In genomic region chr15:77225274-77225673, GRCm38 (mm10) we compare ENCODE assay signal across 8 mouse cellular contexts.
DNase-seq lines count a peak whose midpoint lies in the region; ATAC-seq and TF ChIP-seq lines count a peak whose summit lies in the region.

No protein-coding gene starts in this region.

- TF ChIP-seq POLR2A in lung, adult 2 months (IDR thresholded peaks at IDR 0.05; ENCODE audit: borderline replicate concordance, extremely low read depth, low read depth, low read length): no peak

- no peak overlapping the region for H3K4me2 ChIP-seq in neural tube, embryonic 15.5 days
- no peak overlapping the region for H3K4me2 ChIP-seq in embryonic facial prominence, embryonic 13.5 days

- no peak overlapping the region for H3K27ac ChIP-seq in neural tube, embryonic 15.5 days (replicated peaks)
- 0 out of 2 replicates have a peak overlapping the region, but pooled peaks have one; percentile 48 for H3K27ac ChIP-seq in embryonic facial prominence, embryonic 13.5 days

- ATAC-seq in cerebellum, adult (ENCODE audit: insufficient number of reproducible peaks, low FRiP score, low TSS enrichment): no peak
- no peak for ATAC-seq in neural tube, embryonic 15.5 days (ENCODE audit: low FRiP score)
- ATAC-seq in embryonic facial prominence, embryonic 13.5 days (ENCODE audit: insufficient number of reproducible peaks, insufficient read depth, low FRiP score, low TSS enrichment, low read depth): no peak

- no peak overlapping the region for H3K9ac ChIP-seq in neural tube, embryonic 15.5 days (replicated peaks)
- no peak overlapping the region for H3K9ac ChIP-seq in embryonic facial prominence, embryonic 13.5 days

- no peaks in the 10 kb centered on the region for H3K9me3 ChIP-seq in neural tube, embryonic 15.5 days (replicated peaks)
- H3K9me3 ChIP-seq in embryonic facial prominence, embryonic 13.5 days: no peaks in the 10 kb centered on the region

- TF ChIP-seq CTCF in lung, adult 2 months (IDR thresholded peaks at IDR 0.05; ENCODE audit: insufficient read depth, low read length): peak; percentile 64

- DNase-seq in cerebellum, adult 18-20 months: peak; percentile 41 to 52
- DNase-seq in neural tube, embryonic 10.5 days (ENCODE audit: extremely low spot score, low spot score): peak; percentile 35
- DNase-seq in lung, adult 2 months: no peak
- no peak for DNase-seq in frontal cortex, postnatal 10 days (ENCODE audit: low spot score in 2 of 2)
- DNase-seq in left cerebral cortex, adult 11 months (ENCODE audit: low spot score): no peak

- no peaks in the 10 kb centered on the region for H3K27me3 ChIP-seq in neural tube, embryonic 15.5 days (replicated peaks)
- no peaks in the 10 kb centered on the region for H3K27me3 ChIP-seq in embryonic facial prominence, embryonic 13.5 days

- H3K4me3 ChIP-seq in neural tube, embryonic 15.5 days (replicated peaks): no peak overlapping the region
- no peak overlapping the region for H3K4me3 ChIP-seq in embryonic facial prominence, embryonic 13.5 days
- no peak overlapping the region for H3K4me3 ChIP-seq in lung, adult 2 months (replicated peaks; ENCODE audit: extremely low read depth, low read depth, low read length)

- H3K4me1 ChIP-seq in neural tube, embryonic 15.5 days: peaks cover 8% of the 10 kb centered on the region
- H3K4me1 ChIP-seq in embryonic facial prominence, embryonic 13.5 days: peaks cover 33% of the 10 kb centered on the region
- peaks cover 1% of the 10 kb centered on the region; the same call in 1 of the 2 replicates for H3K4me1 ChIP-seq in lung, adult 2 months (ENCODE audit: control insufficient read depth, insufficient read depth, low read length)

- no peaks in the 10 kb centered on the region for H3K36me3 ChIP-seq in neural tube, embryonic 15.5 days
- 0 out of 2 replicates have a peak, but pooled peaks cover 4% of the 10 kb centered on the region for H3K36me3 ChIP-seq in embryonic facial prominence, embryonic 13.5 days

Comparison
In these comparisons a context has a peak if more than half of its experiments do, and no peak if none do; other contexts are left out.
1. DNase-seq: peak in cerebellum, adult 18-20 months (2 of 2) and neural tube, embryonic 10.5 days (single experiment); none in lung, adult 2 months (single experiment), frontal cortex, postnatal 10 days (0 of 2) and left cerebral cortex, adult 11 months (single experiment).